Mouse (Mus musculus) skeletal muscle tissue, adult 2 months (tissue): ENCODE measurements around the gene Mpp6.

ENCODE experiments used
- DNase-seq: peaks from one replicate; pipeline ENCODE4 v3.0.0-alpha.2; 2012; ENCODE audit warnings: low read depth, low spot score

The Mpp6 gene

GRCm38 (mm10) chr6:50109757-50110378 lies at the start of gene Mpp6:
Gene Mpp6, plus strand, starts transcription at chr6:50110241.
- DNase-seq = peak; percentile 64

GRCm38 (mm10) chr6:50066172-50066571 lies 43.9 kb upstream of the Mpp6 start:
- no peak for DNase-seq

GRCm38 (mm10) chr6:50068490-50068889 lies 41.6 kb upstream of the Mpp6 start:
- no peak for DNase-seq

GRCm38 (mm10) chr6:50075248-50075647 lies 34.8 kb upstream of the Mpp6 start:
- no peak for DNase-seq

- DNase-seq = no peak
Measured at GRCm38 (mm10) chr6:50076473-50076872, 33.6 kb upstream of the Mpp6 start.

GRCm38 (mm10) chr6:50080431-50080830 lies 29.6 kb upstream of the Mpp6 start:
- DNase-seq = no peak

- DNase-seq = no peak
Measured at GRCm38 (mm10) chr6:50085206-50085605, 24.8 kb upstream of the Mpp6 start.

GRCm38 (mm10) chr6:50089333-50089732 lies 20.7 kb upstream of the Mpp6 start:
- no peak for DNase-seq

- no peak for DNase-seq
Measured at GRCm38 (mm10) chr6:50090221-50090620, 19.8 kb upstream of the Mpp6 start.

GRCm38 (mm10) chr6:50091462-50092154 lies 18.4 kb upstream of the Mpp6 start:
- DNase-seq = no peak

GRCm38 (mm10) chr6:50109201-50109756 lies 762 bp upstream of the Mpp6 start:
- DNase-seq = no peak

GRCm38 (mm10) chr6:50110379-50110941 lies 419 bp downstream of the Mpp6 start:
- DNase-seq = peak; percentile 30

- DNase-seq = no peak
Measured at GRCm38 (mm10) chr6:50111111-50111655, 1.1 kb downstream of the Mpp6 start.

- DNase-seq = peak; percentile 97
Measured at GRCm38 (mm10) chr6:50112775-50113174, 2.7 kb downstream of the Mpp6 start.

- peak; percentile 13 for DNase-seq
Measured at GRCm38 (mm10) chr6:50114280-50114679, 4.2 kb downstream of the Mpp6 start.

- no peak for DNase-seq
Measured at GRCm38 (mm10) chr6:50120931-50121330, 10.9 kb downstream of the Mpp6 start.

GRCm38 (mm10) chr6:50122835-50123234 lies 12.8 kb downstream of the Mpp6 start:
- no peak for DNase-seq

GRCm38 (mm10) chr6:50124197-50124596 lies 14.2 kb downstream of the Mpp6 start:
- no peak for DNase-seq

GRCm38 (mm10) chr6:50126331-50126730 lies 16.3 kb downstream of the Mpp6 start:
- DNase-seq = no peak

GRCm38 (mm10) chr6:50127536-50127935 lies 17.5 kb downstream of the Mpp6 start:
- DNase-seq = no peak

GRCm38 (mm10) chr6:50137651-50138050 lies 27.6 kb downstream of the Mpp6 start:
- DNase-seq = no peak

- DNase-seq = no peak
Measured at GRCm38 (mm10) chr6:50139526-50139925, 29.5 kb downstream of the Mpp6 start.
